9 mouse cellular contexts compared by ENCODE assay signal in the genomic region with DNA sequence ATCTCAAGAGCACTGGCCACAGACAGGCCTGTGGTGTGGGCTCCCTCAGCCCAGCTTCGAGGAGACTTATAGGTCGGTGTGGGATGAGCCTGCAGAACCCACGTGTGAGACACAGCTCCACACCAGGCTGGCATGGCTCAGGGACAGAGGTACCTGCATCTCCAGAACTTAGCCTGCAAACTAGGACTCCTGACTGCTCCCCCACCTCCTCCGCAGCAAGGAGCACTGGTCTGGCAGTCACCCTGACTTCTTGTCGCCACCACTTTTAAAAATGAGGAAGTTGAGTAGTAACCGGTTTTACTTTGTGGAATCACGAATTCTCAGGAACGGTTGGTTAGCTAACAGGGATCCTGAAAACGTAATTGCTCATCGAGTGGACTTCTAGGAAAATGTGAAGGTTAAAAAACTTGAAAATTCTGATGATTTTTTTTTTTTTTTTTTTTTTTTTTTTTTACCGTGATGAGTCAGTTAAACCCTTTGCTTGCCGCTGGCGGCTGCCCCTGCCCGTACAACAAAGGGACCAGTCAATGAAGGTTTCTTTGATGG. TPM values are rescaled to one million over a fixed set of nuclear protein-coding genes. Genes with fewer than 3 reads are reported as not detected.
DNase-seq lines count a peak whose midpoint lies in the region; ATAC-seq and TF ChIP-seq lines count a peak whose summit lies in the region.
"Had no signal": no experiment of that assay in that cellular context is flagged by ENCODE, and none has a peak within 500 bp of the region (broad histone marks: within the 10 kb centered on the region; RNA-seq: fewer than 3 reads in every experiment).

No protein-coding gene starts in this region.

- H3K4me3 ChIP-seq in heart, embryonic 10.5 days: peak overlapping the region; percentile 41
- peak overlapping the region; percentile 15; the same call in 1 of the 2 replicates for H3K4me3 ChIP-seq in liver, embryonic 13.5 days (replicated peaks)
- no peak overlapping the region for H3K4me3 ChIP-seq in lung, adult 2 months (replicated peaks; ENCODE audit: extremely low read depth, low read depth, low read length)

- H3K27me3 ChIP-seq in heart, embryonic 10.5 days (ENCODE audit: insufficient read depth, poor library complexity, severe bottlenecking): peaks cover 15% of the 10 kb centered on the region; the same call in 1 of the 2 replicates
- no peaks in the 10 kb centered on the region; the same call in 1 of the 2 replicates for H3K27me3 ChIP-seq in liver, embryonic 13.5 days

- H3K27ac ChIP-seq in heart, embryonic 10.5 days: 0 out of 2 replicates have a peak overlapping the region, but pooled peaks have one; percentile 7
- H3K27ac ChIP-seq in liver, embryonic 13.5 days: no peak overlapping the region

- H3K36me3 ChIP-seq in heart, embryonic 10.5 days: no peaks in the 10 kb centered on the region
- no peaks in the 10 kb centered on the region for H3K36me3 ChIP-seq in liver, embryonic 13.5 days

- peaks cover 18% of the 10 kb centered on the region for H3K4me1 ChIP-seq in heart, embryonic 10.5 days
- H3K4me1 ChIP-seq in liver, embryonic 13.5 days (replicated peaks): peaks cover 6% of the 10 kb centered on the region
- H3K4me1 ChIP-seq in lung, adult 2 months (ENCODE audit: control insufficient read depth, insufficient read depth, low read length): no peaks in the 10 kb centered on the region

- H3K9ac ChIP-seq in liver, embryonic 13.5 days: 0 out of 2 replicates have a peak overlapping the region, but pooled peaks have one; percentile 29

- no peak for TF ChIP-seq CTCF in lung, adult 2 months (IDR thresholded peaks at IDR 0.05; ENCODE audit: insufficient read depth, low read length)

- DNase-seq in heart, embryonic 10.5 days (ENCODE audit: low spot score): no peak
- DNase-seq in heart, postnatal 14 days: no peak
- peak; percentile 53 for DNase-seq in 416B (ENCODE audit: low read depth)
- DNase-seq in liver, embryonic 13.5 days: no peak
- DNase-seq in cerebellum, postnatal 4 days (ENCODE audit: low spot score in 2 of 2): no peak
- DNase-seq in thymus, postnatal 36 days: no peak
- DNase-seq in lung, adult 2 months: no peak
- DNase-seq: gastrocnemius, postnatal 25 days had no signal

- TF ChIP-seq POLR2A in lung, adult 2 months (IDR thresholded peaks at IDR 0.05; ENCODE audit: borderline replicate concordance, extremely low read depth, low read depth, low read length): no peak

- H3K4me2 ChIP-seq in liver, embryonic 13.5 days: peak overlapping the region; percentile 49

- WGBS in heart, embryonic 10.5 days: 9% methylated on average over 14 of the region's 14 CpGs
- WGBS in liver, embryonic 13.5 days (ENCODE audit: insufficient replicate concordance): 3% methylated on average over 14 of the region's 14 CpGs
- 35% methylated on average over 14 of the region's 14 CpGs for WGBS in lung, adult 2 months

- H3K9me3 ChIP-seq in heart, embryonic 10.5 days: no peaks in the 10 kb centered on the region
- no peaks in the 10 kb centered on the region for H3K9me3 ChIP-seq in liver, embryonic 13.5 days (replicated peaks)

- intact Hi-C loops in heart, postnatal 14 days (cut with DNase I): no loop called here

- ATAC-seq in activated CD4-positive, CD25-positive, alpha-beta regulatory T cell, adult 4 months: peak; percentile 23
- ATAC-seq in liver, embryonic 13.5 days (ENCODE audit: low read depth): no peak; the same call in 1 of the 2 replicates

RNA-seq across cellular contexts. Expression of a gene that starts 10.8 kb away (rescaled TPM):
- 1.1 and 2.9 TPM in 2 replicates for polyA plus RNA-seq in heart, embryonic 10.5 days (2016; fragmentation: Nextera tagmentation; extraction: Ambion mirVana)
- 1 to 10 TPM; 1.6 to 2.1 TPM for total RNA-seq in heart, postnatal 14 days (2021)
- polyA plus RNA-seq in activated CD4-positive, CD25-positive, alpha-beta regulatory T cell, adult 4 months (2017; shearing (Covaris generic)): 10 to 100 TPM; 13.9 to 14.8 TPM
- 0.12 and 0.13 TPM in 2 replicates for polyA plus RNA-seq in liver, embryonic 13.5 days (2015; fragmentation: Nextera tagmentation; extraction: Ambion mirVana)
- polyA plus RNA-seq in lung, adult 2 months (2012; rRNA removed): 4.9 and 7.9 TPM in 2 replicates
